Mouse (Mus musculus) midbrain, postnatal 0 days (tissue): ENCODE results near the gene Plpp3. TPM values are rescaled to one million over a fixed set of nuclear protein-coding genes. Genes with fewer than 3 reads are reported as not detected.

ENCODE experiments used
- ATAC-seq: fragments of 200-750 bp; cut with Nextera tagmentation; 2 replicates; pipeline ENCODE4 v1.8.0; 2017; ENCODE audit warnings: moderate number of reproducible peaks, mild to moderate bottlenecking, moderate TSS enrichment, moderate library complexity; ENCODE audit not compliant: low FRiP score
- DNase-seq: peaks from one replicate; pipeline ENCODE4 v3.0.0-alpha.2; 2015; ENCODE audit warnings: low spot score
- H3K27ac ChIP-seq: fragments of 300-500 bp; sonication (generic); 2 replicates; pipeline ENCODE4 v1.5.1; 2014; ENCODE audit warnings: low read depth, mild to moderate bottlenecking, low read length, mixed read lengths
- H3K27me3 ChIP-seq: fragments of 300-500 bp; sonication (generic); 2 replicates; pipeline ENCODE4 v1.6.1; 2014; ENCODE audit warnings: low read length, control low read depth, mixed read lengths; ENCODE audit not compliant: insufficient read depth
- H3K36me3 ChIP-seq: fragments of 300-500 bp; sonication (generic); 2 replicates; pipeline ENCODE4 v1.6.1; 2014; ENCODE audit warnings: low read length, control low read depth, mixed read lengths; ENCODE audit not compliant: insufficient read depth
- H3K4me1 ChIP-seq: fragments of 300-500 bp; sonication (generic); 2 replicates; pipeline ENCODE4 v1.6.1; 2014; ENCODE audit warnings: mild to moderate bottlenecking, control low read depth, antibody characterized with exemption, low read length, mixed read lengths; ENCODE audit not compliant: insufficient read depth
- H3K4me2 ChIP-seq: fragments of 300-500 bp; sonication (generic); 2 replicates; pipeline ENCODE4 v1.6.1; 2014; ENCODE audit warnings: low read depth, mild to moderate bottlenecking, low read length, mixed read lengths; ENCODE audit not compliant: poor library complexity, severe bottlenecking
- H3K4me3 ChIP-seq: fragments of 300-500 bp; sonication (generic); 2 replicates; pipeline ENCODE4 v1.5.1; 2014; ENCODE audit warnings: low read depth, mild to moderate bottlenecking, low read length, moderate library complexity
- H3K9ac ChIP-seq: fragments of 300-500 bp; sonication (generic); replicated peaks from 2 replicates; pipeline ENCODE4 v1.6.1; 2014; ENCODE audit warnings: mild to moderate bottlenecking, low read length, moderate library complexity, mixed read lengths; ENCODE audit not compliant: poor library complexity, severe bottlenecking
- H3K9me3 ChIP-seq: fragments of 300-500 bp; sonication (generic); 2 replicates; pipeline ENCODE4 v1.6.1; 2016; ENCODE audit warnings: low read length, control low read depth
- CTCF ChIP-seq: IDR thresholded peaks from 2 replicates; pipeline ENCODE4 v1.5.1; 2016; ENCODE audit warnings: antibody characterized with exemption, mild to moderate bottlenecking
- WGBS: fragments of 180-500 bp; shearing (Covaris S2); extraction: QIAGEN DNeasy Blood & Tissue Kit; methylation state at CpG from one replicate; pipeline ENCODE4 v1.1.7; 2014; 5-methylcytosine and 5-hydroxymethylcytosine counted together
- polyA plus RNA-seq: library from polyadenylated mRNA; unstranded; fragments of >200 nt; fragmentation: Nextera tagmentation; extraction: Ambion mirVana; gene quantifications from 2 replicates; pipeline ENCODE4 v1.2.1, GENCODE M21; 2015
- total RNA-seq: library from RNA; depleted of rRNA; stranded (reverse); fragments of >200 nt; gene quantifications from 2 replicates; pipeline ENCODE4 v1.2.3, GENCODE M21; 2014

Gene Plpp3
- total and polyA plus RNA-seq, 2 experiments from 2014 or later: 142 to 148 TPM

GRCm38 (mm10) chr4:105169826-105170810, 13.0 kb downstream of the Plpp3 start:
- H3K27ac ChIP-seq: peak overlapping the region; percentile 33
- no peak for TF ChIP-seq CTCF
- H3K4me3 ChIP-seq: no peak overlapping the region
- no peaks in the 10 kb centered on the region for H3K27me3 ChIP-seq
- DNase-seq: no peak
- H3K4me1 ChIP-seq: peaks cover 10% of the 10 kb centered on the region
- 24% methylated on average over 16 of the region's 16 CpGs for WGBS
- H3K9ac ChIP-seq: no peak overlapping the region
- ATAC-seq: no peak
- no peaks in the 10 kb centered on the region for H3K36me3 ChIP-seq
- H3K9me3 ChIP-seq: no peaks in the 10 kb centered on the region
- peak overlapping the region; percentile 5; the same call in 1 of the 2 replicates for H3K4me2 ChIP-seq

- no peaks in the 10 kb centered on the region for H3K36me3 ChIP-seq
- H3K27ac ChIP-seq: peak overlapping the region; percentile 48
- H3K4me3 ChIP-seq: no peak overlapping the region
- peaks cover 10% of the 10 kb centered on the region for H3K4me1 ChIP-seq
- H3K9me3 ChIP-seq: no peaks in the 10 kb centered on the region
- 23% methylated on average over 9 of the region's 9 CpGs for WGBS
- H3K4me2 ChIP-seq: peak overlapping the region; percentile 5; the same call in 1 of the 2 replicates
- ATAC-seq (peak; percentile 82), DNase-seq (peak; percentile 80)
- H3K9ac ChIP-seq: no peak overlapping the region
- TF ChIP-seq CTCF: no peak
- H3K27me3 ChIP-seq: no peaks in the 10 kb centered on the region
Measured at GRCm38 (mm10) chr4:105170811-105171401, 13.8 kb downstream of the Plpp3 start.

- Histone ChIP-seq H3K27ac (peak overlapping the region; percentile 48), H3K4me2 (peak overlapping the region; percentile 5; the same call in 1 of the 2 replicates), H3K9me3 (no peaks in the 10 kb centered on the region), H3K9ac (no peak overlapping the region), H3K27me3 (no peaks in the 10 kb centered on the region), H3K36me3 (no peaks in the 10 kb centered on the region), H3K4me1 (peaks cover 10% of the 10 kb centered on the region), H3K4me3 (no peak overlapping the region)
- TF ChIP-seq CTCF: no peak
- DNase-seq (no peak), ATAC-seq (no peak)
- WGBS: 52% methylated on average over 3 of the region's 3 CpGs
Measured at GRCm38 (mm10) chr4:105171432-105171831, 14.3 kb downstream of the Plpp3 start.

GRCm38 (mm10) chr4:105174778-105175177, 17.6 kb downstream of the Plpp3 start:
- Histone ChIP-seq H3K9me3 (no peaks in the 10 kb centered on the region), H3K9ac (no peak overlapping the region), H3K4me2 (no peak overlapping the region), H3K4me3 (no peak overlapping the region), H3K36me3 (no peaks in the 10 kb centered on the region), H3K27ac (0 out of 2 replicates have a peak overlapping the region, but pooled peaks have one; percentile 43), H3K4me1 (peaks cover 2% of the 10 kb centered on the region; the same call in 1 of the 2 replicates), H3K27me3 (no peaks in the 10 kb centered on the region)
- TF ChIP-seq CTCF: no peak
- DNase-seq (no peak), ATAC-seq (no peak)
- WGBS: 77% methylated on average over 4 of the region's 4 CpGs

GRCm38 (mm10) chr4:105175255-105176035, 18.3 kb downstream of the Plpp3 start:
- no peaks in the 10 kb centered on the region for H3K36me3 ChIP-seq
- H3K27me3 ChIP-seq: no peaks in the 10 kb centered on the region
- H3K4me3 ChIP-seq: no peak overlapping the region
- H3K4me2 ChIP-seq: no peak overlapping the region
- ATAC-seq (peak; percentile 61; the same call in 1 of the 2 replicates), DNase-seq (peak; percentile 84)
- no peak overlapping the region for H3K9ac ChIP-seq
- H3K4me1 ChIP-seq: peaks cover 2% of the 10 kb centered on the region; the same call in 1 of the 2 replicates
- H3K9me3 ChIP-seq: no peaks in the 10 kb centered on the region
- H3K27ac ChIP-seq: peak overlapping the region; percentile 49
- WGBS: 47% methylated on average over 16 of the region's 16 CpGs
- TF ChIP-seq CTCF: no peak
